Mouse (Mus musculus) neural tube, embryonic 14.5 days (tissue): ENCODE results near the gene Pkd1l3. TPM values are rescaled to one million over a fixed set of nuclear protein-coding genes. Genes with fewer than 3 reads are reported as not detected.

Experiments used
- polyA plus RNA-seq: library from polyadenylated mRNA; unstranded; fragments of >200 nt; fragmentation: Nextera tagmentation; extraction: Ambion mirVana; gene quantifications from 2 replicates; pipeline ENCODE4 v1.2.1, GENCODE M21; 2014

Gene Pkd1l3
- polyA plus RNA-seq, 1 experiment from 2014 or later, result 0.09 TPM

Other genes with a start within 250 kb of the Pkd1l3 start
- gene Pmfbp1, start 120.5 kb upstream of the Pkd1l3 start, polyA plus RNA-seq, result 2.2 and 2.8 TPM in 2 replicates
- gene Dhx38, start 48.7 kb upstream of the Pkd1l3 start, polyA plus RNA-seq, result 12.1 and 16.3 TPM in 2 replicates
- 31.9 TPM in 2 replicates for gene Txnl4b, start 48.6 kb upstream of the Pkd1l3 start, polyA plus RNA-seq
- 0.19 TPM in 1 of 2 replicates, not detected in the other for gene Hp, start 35.3 kb upstream of the Pkd1l3 start, polyA plus RNA-seq
- gene Dhodh, start 5.8 kb upstream of the Pkd1l3 start, polyA plus RNA-seq, result 32.8 and 33.2 TPM in 2 replicates
- 179 and 191 TPM in 2 replicates for gene Ist1, start 78.7 kb downstream of the Pkd1l3 start, polyA plus RNA-seq
- gene Zfp821, start 91.0 kb downstream of the Pkd1l3 start, polyA plus RNA-seq, result 73.9 and 82.2 TPM in 2 replicates
- 3.7 and 4.0 TPM in 2 replicates for gene Atxn1l, start 123.2 kb downstream of the Pkd1l3 start, polyA plus RNA-seq
- 39.2 and 48.7 TPM in 2 replicates for gene Ap1g1, start 164.0 kb downstream of the Pkd1l3 start, polyA plus RNA-seq